Mouse (Mus musculus) MEL (cell line): ENCODE measurements at regions not wholly inside any gene's neighbourhood (a gene's known extent, or its start where the extent isn't known, plus 50 kb on each side); places are given as distances from the start of the nearest gene placed in this dataset.

ENCODE experiments used
- CTCF ChIP-seq, 3 experiments: IDR thresholded peaks in 2 of 3; conservative IDR thresholded peaks in 1 of 3; 2 replicates each; pipeline ENCODE4 v1.5.1; 2011 to 2012; ENCODE audit warnings: low read length in 3 of 3, low read depth in 2 of 3, mild to moderate bottlenecking in 2 of 3, improper control_type of control experiment in 1 of 3, inconsistent platforms in 1 of 3, mixed read lengths in 1 of 3, moderate library complexity in 1 of 3; ENCODE audit not compliant: control insufficient read depth in 1 of 3, insufficient read depth in 1 of 3, poor library complexity in 1 of 3, severe bottlenecking in 1 of 3
- GATA1 ChIP-seq: IDR thresholded peaks from 2 replicates; pipeline ENCODE4 v1.6.1; 2011; ENCODE audit warnings: low read depth, low read length, improper control_type of control experiment
- MAX ChIP-seq: IDR thresholded peaks from 2 replicates; pipeline ENCODE4 v1.6.1; 2011; ENCODE audit warnings: low read length, improper control_type of control experiment
- MAZ ChIP-seq: IDR thresholded peaks from 2 replicates; pipeline ENCODE4 v1.6.1; 2012; ENCODE audit warnings: low read depth, mild to moderate bottlenecking, inconsistent platforms, low read length, improper control_type of control experiment
- MYC ChIP-seq: IDR thresholded peaks from 2 replicates; pipeline ENCODE4 v1.6.1; 2011; ENCODE audit warnings: low read depth, mild to moderate bottlenecking, low read length, improper control_type of control experiment, moderate library complexity

DNA sequence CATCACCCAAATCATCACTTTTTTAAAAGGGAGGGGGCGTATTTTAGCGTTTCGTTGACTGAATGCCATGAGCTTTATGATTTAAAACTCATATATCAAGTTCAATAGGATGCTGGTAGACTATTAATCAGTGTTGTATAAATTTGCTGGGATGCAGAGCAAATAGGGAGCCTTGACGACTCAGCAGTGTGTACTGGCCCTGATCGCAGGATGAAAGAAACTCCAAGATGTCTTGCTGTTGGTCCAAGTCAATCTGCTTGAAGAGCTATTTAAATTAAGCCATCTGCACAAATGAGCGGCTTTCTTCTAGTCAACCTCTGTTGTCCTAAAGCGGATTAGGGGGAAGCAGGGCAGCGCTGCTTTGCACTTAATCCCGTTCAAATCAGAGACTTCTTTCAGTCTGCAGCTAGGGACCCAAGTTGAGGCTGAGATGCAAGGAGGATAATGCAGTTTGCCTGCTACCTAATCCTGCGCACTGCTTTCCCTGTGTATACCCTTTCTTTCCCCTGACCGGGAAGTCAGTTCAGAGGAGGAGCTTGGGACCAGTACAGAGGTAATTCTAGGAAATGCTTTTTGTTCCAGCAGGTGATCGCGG is 170.3 kb upstream of the Sox14 start:
- TF ChIP-seq CTCF (IDR thresholded peaks at IDR 0.05 in 2 of 3, conservative IDR thresholded peaks at IDR 0.05 in 1 of 3; ENCODE audit: control insufficient read depth in 1 of 3, insufficient read depth in 1 of 3, low read depth in 2 of 3, low read length in 3 of 3, poor library complexity in 1 of 3, severe bottlenecking in 1 of 3) (no peak), GATA1 (no peak), MYC (no peak), MAX (no peak), MAZ (no peak)
